Mouse (Mus musculus) midbrain, embryonic 13.5 days (tissue): ENCODE results near the gene Gm9887. TPM values are rescaled to one million over a fixed set of nuclear protein-coding genes. Genes with fewer than 3 reads are reported as not detected.

Source experiments
- ATAC-seq: fragments of 200-750 bp; cut with Nextera tagmentation; 2 replicates; pipeline ENCODE4 v1.8.0; 2017; ENCODE audit warnings: mild to moderate bottlenecking, moderate TSS enrichment, moderate library complexity
- H3K27ac ChIP-seq: fragments of 300-500 bp; sonication (generic); 2 replicates; pipeline ENCODE4 v1.5.1; 2015; ENCODE audit warnings: inconsistent platforms, mild to moderate bottlenecking, moderate library complexity
- H3K27me3 ChIP-seq: fragments of 300-500 bp; sonication (generic); 2 replicates; pipeline ENCODE4 v1.6.1; 2015; ENCODE audit warnings: mild to moderate bottlenecking, inconsistent platforms
- H3K36me3 ChIP-seq: fragments of 300-500 bp; sonication (generic); 2 replicates; pipeline ENCODE4 v1.6.1; 2015; ENCODE audit warnings: mild to moderate bottlenecking, inconsistent platforms
- H3K4me1 ChIP-seq: fragments of 300-500 bp; sonication (generic); replicated peaks from 2 replicates; pipeline ENCODE4 v1.6.1; 2015; ENCODE audit warnings: inconsistent platforms
- H3K4me2 ChIP-seq: fragments of 300-500 bp; sonication (generic); replicated peaks from 2 replicates; pipeline ENCODE4 v1.6.1; 2015; ENCODE audit warnings: moderate library complexity, mild to moderate bottlenecking, inconsistent platforms
- H3K4me3 ChIP-seq: fragments of 300-500 bp; sonication (generic); replicated peaks from 2 replicates; pipeline ENCODE4 v1.5.1; 2015; ENCODE audit warnings: mild to moderate bottlenecking, inconsistent platforms
- H3K9ac ChIP-seq: fragments of 300-500 bp; sonication (generic); replicated peaks from 2 replicates; pipeline ENCODE4 v1.6.1; 2015; ENCODE audit warnings: mild to moderate bottlenecking, inconsistent platforms
- H3K9me3 ChIP-seq: fragments of 300-500 bp; sonication (generic); 2 replicates; pipeline ENCODE4 v1.6.1; 2016; ENCODE audit warnings: mild to moderate bottlenecking, inconsistent platforms
- WGBS: fragments of 180-500 bp; shearing (Covaris S2); methylation state at CpG from one replicate; pipeline ENCODE4 v1.1.7; 2015; 5-methylcytosine and 5-hydroxymethylcytosine counted together
- microRNA-seq: library from miRNA; unstranded; fragments of <30 nt; microRNA quantifications from one replicate; pipeline ENCODE4, GENCODE M21; 2016
- polyA plus RNA-seq: library from polyadenylated mRNA; unstranded; fragments of >200 nt; fragmentation: Nextera tagmentation; extraction: Ambion mirVana; gene quantifications from 2 replicates; pipeline ENCODE4 v1.2.1, GENCODE M21; 2015

Gene Gm9887
- polyA plus RNA-seq, 1 experiment from 2014 or later: 1.5 TPM

DNA sequence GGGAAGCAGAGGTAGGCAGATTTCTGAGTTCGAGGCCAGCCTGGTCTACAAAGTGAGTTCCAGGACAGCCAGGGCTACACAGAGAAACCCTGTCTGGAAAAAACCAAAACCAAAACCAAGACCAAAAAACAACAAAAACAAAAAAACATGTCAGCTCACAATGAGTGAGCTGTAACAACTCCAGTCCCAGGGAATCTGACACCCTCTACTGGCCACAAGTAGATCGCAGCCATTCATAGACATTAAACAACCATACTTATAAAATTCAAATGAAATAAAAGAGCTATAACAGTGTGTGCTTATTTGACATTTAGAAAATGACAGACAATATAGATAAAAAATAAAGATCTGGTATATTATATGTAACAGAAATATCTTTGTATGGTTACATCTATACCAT lies 38.7 kb downstream of the Gm9887 start:
- no peaks in the 10 kb centered on the region for H3K9me3 ChIP-seq
- H3K27me3 ChIP-seq: no peaks in the 10 kb centered on the region
- no peaks in the 10 kb centered on the region for H3K4me1 ChIP-seq
- H3K9ac ChIP-seq: no peak overlapping the region
- no peak overlapping the region for H3K27ac ChIP-seq
- H3K4me3 ChIP-seq: no peak overlapping the region
- peaks cover 67% of the 10 kb centered on the region for H3K36me3 ChIP-seq
- no peak for ATAC-seq
- no peak overlapping the region for H3K4me2 ChIP-seq
- 90% methylated on average over 2 of the region's 2 CpGs for WGBS

DNA sequence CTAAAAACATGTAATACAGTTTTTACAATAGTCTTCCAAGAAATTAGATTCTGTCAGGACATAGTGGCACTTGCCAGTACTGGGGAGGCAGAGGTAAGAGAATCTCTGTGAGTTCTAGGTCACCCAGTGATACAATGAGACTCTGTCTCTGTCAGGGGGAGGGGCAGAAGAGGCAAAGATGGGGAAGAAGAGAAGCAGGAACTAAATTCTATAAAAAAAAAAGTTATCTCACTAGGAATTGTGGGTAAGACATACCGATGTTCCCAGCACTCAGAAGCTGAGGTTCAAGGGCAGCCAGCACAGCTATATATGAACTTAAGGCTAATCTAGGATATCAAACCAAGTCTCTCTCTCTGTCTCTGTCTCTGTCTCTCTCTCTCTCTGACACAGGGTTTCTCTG lies 40.1 kb downstream of the Gm9887 start:
- Histone ChIP-seq H3K4me1 (no peaks in the 10 kb centered on the region), H3K4me3 (no peak overlapping the region), H3K27ac (no peak overlapping the region), H3K9me3 (no peaks in the 10 kb centered on the region), H3K9ac (no peak overlapping the region), H3K36me3 (peaks cover 68% of the 10 kb centered on the region), H3K27me3 (no peaks in the 10 kb centered on the region), H3K4me2 (no peak overlapping the region)
- 94% methylated on average over 1 of the region's 1 CpGs for WGBS
- no peak for ATAC-seq

DNA sequence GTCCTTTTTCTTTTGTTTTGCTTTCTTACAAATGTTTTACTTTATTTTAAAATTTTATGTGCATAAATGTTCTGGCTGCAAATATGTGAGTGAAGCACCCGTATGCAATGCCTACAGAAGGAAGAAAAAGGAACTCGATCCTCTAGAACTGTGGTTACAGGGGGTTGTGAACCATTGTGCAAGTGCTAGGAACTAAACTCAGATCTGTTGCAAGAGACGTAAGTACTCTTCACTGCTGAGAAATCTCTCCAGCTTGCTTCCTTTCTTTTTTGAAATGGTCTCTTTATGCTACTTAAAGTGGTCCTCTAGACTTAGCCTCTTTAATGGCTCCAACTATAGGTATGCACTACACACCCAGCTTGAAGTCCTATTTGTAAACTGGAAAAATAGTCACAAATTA lies 41.1 kb downstream of the Gm9887 start:
- Histone ChIP-seq H3K36me3 (peaks cover 69% of the 10 kb centered on the region), H3K4me3 (no peak overlapping the region), H3K27ac (no peak overlapping the region), H3K9me3 (no peaks in the 10 kb centered on the region), H3K27me3 (no peaks in the 10 kb centered on the region), H3K9ac (no peak overlapping the region), H3K4me1 (no peaks in the 10 kb centered on the region), H3K4me2 (no peak overlapping the region)
- 90% methylated on average over 3 of the region's 3 CpGs for WGBS
- ATAC-seq: no peak

Small RNAs within 50 kb of the gene (microRNA-seq; reads per million reads assigned to microRNA genes)
- gene Gm47299: 0.62 reads per million
- gene Gm47305: not detected

Other genes with a start within 250 kb of the Gm9887 start
- gene Rps29, start 213.3 kb downstream of the Gm9887 start, polyA plus RNA-seq: 1,365 and 1,372 TPM in 2 replicates
- 9.7 and 11.0 TPM in 2 replicates for gene Lrr1, start 203.6 kb downstream of the Gm9887 start, polyA plus RNA-seq
- 369 and 374 TPM in 2 replicates for gene Rpl36al, start 188.4 kb downstream of the Gm9887 start, polyA plus RNA-seq
- gene Mgat2, start 188.3 kb downstream of the Gm9887 start, polyA plus RNA-seq: 32.0 and 35.0 TPM in 2 replicates
- 20.7 and 24.5 TPM in 2 replicates for gene Gm49383, start 175.4 kb downstream of the Gm9887 start, polyA plus RNA-seq
- gene Dnaaf2, start 174.0 kb downstream of the Gm9887 start, polyA plus RNA-seq: 8.2 and 8.9 TPM in 2 replicates
- 15.8 and 19.0 TPM in 2 replicates for gene Gm49384, start 168.2 kb downstream of the Gm9887 start, polyA plus RNA-seq
- gene Pole2, start 144.3 kb downstream of the Gm9887 start, polyA plus RNA-seq: 9.6 and 10.0 TPM in 2 replicates
- gene Klhdc1, start 131.3 kb downstream of the Gm9887 start, polyA plus RNA-seq: 9.1 and 10.5 TPM in 2 replicates
- gene Klhdc2, start 75.8 kb downstream of the Gm9887 start, polyA plus RNA-seq: 294 and 313 TPM in 2 replicates
- gene Nemf, start 15.3 kb downstream of the Gm9887 start, polyA plus RNA-seq: 97.3 and 103 TPM in 2 replicates
- 23.9 and 27.8 TPM in 2 replicates for gene Arf6, start 308 bp downstream of the Gm9887 start, polyA plus RNA-seq
- gene Vcpkmt, start 210.6 kb upstream of the Gm9887 start, polyA plus RNA-seq: 20.2 and 25.8 TPM in 2 replicates